Mouse (Mus musculus): ENCODE measurements around the gene Lmntd1.

The Lmntd1 gene

GRCm38 (mm10) chr6:145488251-145488650, 125.9 kb downstream of the Lmntd1 start:
- DNase-seq (ENCODE audit: extremely low spot score, low spot score) = no peak

DNA sequence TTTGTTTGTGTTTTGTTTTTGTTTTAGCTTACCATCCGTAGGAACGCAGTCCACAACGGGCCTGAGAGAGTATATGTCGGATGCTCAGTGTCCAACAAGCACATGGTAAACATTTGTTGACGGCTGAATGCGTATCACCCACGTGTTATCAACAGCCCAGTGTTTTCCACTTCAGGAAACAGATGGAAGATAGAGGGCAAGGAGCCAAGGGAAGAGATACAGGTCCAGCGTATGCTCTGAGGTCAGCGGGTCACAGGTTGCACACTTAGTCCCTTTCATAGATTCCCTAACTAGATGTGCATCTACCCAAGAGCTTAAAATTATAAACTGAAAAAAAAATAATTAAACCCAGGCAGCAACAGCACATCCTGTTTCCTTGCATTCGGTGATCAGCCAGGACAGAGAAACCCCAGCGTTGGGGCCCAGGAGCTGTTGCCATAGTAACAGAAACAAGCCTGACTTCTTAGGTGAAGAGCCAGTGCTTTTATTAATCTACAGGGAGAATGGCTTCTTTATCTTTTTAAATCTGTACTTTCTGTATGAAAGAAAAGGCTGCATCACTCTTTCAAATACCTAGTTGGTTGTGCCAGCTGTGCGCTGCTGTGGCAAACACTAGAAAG, 128.0 kb downstream of the Lmntd1 start:
- DNase-seq (ENCODE audit: extremely low spot score, low spot score) = no peak

DNA sequence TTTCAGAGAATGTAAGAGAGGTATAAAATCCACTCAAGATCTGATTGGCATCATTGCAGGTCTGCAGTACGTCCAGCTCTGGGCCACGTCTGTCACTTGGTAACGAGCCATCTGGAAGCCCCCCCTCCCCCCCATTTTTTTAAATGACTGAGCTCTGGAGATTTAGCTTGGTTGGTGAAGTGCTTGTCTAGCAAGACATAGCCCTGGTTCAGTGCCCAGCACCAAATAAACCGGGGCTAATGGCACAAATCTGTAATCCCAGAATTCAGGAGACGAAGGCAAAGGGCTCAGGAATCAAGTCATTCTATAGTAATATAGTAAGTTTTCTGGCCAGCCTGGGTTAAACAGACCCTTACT, 130.8 kb downstream of the Lmntd1 start:
- no peak for DNase-seq (ENCODE audit: extremely low spot score, low spot score)

- no peak for DNase-seq (ENCODE audit: extremely low spot score, low spot score)
Observed at GRCm38 (mm10) chr6:145482656-145483317, 131.3 kb downstream of the Lmntd1 start.

DNA sequence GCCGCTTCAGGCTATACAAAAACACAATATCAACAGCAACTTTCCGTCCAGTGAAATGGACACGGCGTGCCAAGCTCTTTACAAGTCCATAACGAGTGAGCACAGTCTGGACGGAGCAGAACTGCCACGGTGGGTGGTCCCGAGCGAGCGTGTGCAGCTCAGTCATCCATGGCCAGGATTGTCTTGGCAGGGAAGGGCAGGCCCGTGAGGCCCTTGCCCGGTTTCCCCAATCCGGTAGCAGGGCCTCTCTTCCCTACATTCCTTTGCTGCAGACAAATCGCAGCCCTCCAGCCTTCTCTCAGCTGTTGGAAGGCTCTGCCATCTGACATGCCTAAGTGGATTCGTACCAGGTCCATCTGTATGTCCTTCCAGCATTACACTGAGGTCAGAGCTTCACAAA, 132.2 kb downstream of the Lmntd1 start:
- DNase-seq (ENCODE audit: extremely low spot score, low spot score) = peak; percentile 36

DNA sequence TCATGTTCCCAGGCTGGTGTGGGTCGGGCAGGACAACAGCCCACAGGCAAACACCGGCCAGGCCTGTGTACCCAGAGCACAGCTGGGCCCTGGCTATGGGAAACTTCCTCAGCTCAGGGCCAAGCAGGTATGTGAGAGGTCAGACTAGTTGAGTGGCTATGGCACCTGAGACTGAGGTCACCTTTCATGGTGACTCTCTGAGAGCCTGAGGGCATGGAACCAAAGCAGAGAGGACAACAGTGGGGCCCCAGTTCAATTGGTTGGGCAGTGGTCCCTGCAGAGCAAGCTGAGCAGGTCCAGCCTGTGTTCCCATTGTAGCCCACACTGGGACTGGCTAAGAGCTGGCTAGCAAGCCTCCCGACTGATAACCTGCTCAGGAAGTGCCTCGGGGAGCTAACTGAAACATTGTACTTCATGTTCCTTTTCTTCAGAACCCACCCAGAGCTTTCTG, 135.3 kb downstream of the Lmntd1 start:
- DNase-seq (ENCODE audit: extremely low spot score, low spot score) = no peak

GRCm38 (mm10) chr6:145477367-145477905, 136.7 kb downstream of the Lmntd1 start:
- DNase-seq (ENCODE audit: extremely low spot score, low spot score) = no peak

- DNase-seq (ENCODE audit: extremely low spot score, low spot score) = no peak
Observed at GRCm38 (mm10) chr6:145471638-145472247, 142.4 kb downstream of the Lmntd1 start.

DNA sequence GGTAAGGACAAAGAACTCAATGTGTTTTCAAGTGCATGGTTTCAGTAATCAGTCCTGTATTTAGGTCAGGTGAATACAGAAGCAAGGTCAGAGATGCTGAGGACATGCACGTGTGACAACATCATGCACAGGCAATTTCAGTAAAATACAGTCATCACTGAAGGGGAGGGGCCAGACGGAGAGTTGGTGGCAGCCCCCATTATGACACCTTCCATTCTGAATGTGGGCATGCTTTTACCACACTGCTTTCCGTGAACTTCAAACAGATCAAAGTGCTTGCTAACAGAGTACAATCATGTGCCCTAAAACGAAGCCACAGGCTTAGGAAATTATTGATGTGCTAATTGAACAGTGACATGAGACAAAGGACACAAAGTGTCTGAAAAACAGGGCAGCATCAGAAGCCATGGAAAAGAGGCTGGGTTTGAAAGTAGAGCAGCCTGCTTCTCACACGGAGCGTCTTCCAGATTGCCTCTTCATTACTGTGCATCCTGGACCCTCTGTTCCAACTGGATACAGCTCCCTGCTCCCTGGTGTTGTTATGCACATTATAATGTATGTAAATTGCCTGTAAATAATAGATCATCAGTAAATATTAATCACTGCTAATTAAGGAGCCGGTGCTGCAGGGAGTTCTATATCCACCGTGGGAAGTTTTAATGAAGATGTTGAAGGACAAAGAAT, 144.7 kb downstream of the Lmntd1 start:
- no peak for DNase-seq (ENCODE audit: extremely low spot score, low spot score)

DNA sequence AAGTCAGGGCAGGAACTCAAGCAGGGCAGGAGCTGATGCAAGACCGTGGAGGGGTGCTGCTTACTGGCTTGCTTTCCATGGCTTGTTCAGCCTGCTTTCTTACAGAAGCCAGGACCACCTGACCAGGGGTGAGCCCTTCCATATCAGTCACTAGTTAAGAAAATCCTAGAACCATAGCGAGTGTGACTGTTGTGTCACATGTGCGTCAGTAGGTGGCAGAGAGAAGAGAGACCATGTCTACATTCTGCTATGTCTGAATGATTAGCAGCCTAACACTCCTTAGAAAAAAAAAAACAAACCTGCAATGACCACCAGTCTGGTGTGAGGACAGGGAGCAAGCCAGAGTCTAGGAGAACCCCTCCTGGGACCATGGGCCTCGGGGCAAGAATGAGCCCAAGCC, 150.1 kb downstream of the Lmntd1 start:
- no peak for DNase-seq (ENCODE audit: extremely low spot score, low spot score)

DNA sequence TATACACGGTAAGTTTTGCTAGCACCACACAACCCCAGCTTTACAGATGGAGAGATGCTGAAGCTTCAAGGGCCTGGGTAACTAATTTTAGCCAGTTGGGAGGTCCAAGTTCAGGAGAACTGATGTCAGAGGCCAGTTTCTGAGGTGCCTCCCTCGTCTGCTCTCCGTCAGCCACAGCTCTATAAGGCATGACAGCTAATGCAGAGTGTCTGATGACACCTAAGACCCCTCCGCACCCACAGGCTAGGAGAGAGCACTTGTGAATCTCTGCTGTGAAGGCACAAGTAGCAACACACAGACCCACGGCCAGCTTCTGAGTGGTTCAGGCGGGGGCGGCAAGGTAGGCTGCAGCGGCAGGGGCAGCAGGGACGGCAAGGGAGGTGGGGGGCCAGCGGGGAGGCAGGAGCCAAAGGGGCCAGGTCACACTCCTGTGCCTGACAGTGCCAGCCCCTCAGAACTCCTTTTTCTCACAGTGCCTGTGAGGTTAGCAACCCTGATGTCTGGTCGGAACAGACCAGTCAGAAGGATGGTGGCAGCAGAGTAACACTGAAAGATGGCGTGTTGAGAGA, 151.4 kb downstream of the Lmntd1 start:
- DNase-seq (ENCODE audit: extremely low spot score, low spot score) = no peak

DNA sequence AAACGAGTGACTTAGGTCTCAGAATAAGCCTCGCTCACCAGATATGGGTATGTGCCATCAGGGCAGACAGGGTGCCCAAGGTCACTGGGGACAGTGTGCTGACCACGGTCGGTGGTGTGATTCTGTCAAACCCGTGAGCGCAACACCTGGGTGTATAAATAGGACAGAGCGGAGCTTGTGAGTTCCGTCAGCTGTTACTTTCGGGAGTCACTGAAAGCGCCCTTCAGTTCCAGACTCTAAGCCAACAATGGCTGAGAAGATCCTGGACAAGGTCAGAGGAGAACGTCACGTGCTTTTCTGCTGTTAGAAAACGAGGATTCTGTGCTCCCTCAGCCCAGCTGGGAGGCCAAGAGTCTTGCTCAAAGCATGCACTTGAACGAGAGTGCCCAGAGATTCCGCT, 157.1 kb downstream of the Lmntd1 start:
- no peak for DNase-seq (ENCODE audit: extremely low spot score, low spot score)

GRCm38 (mm10) chr6:145450628-145451403, 163.3 kb downstream of the Lmntd1 start:
- DNase-seq (ENCODE audit: extremely low spot score, low spot score) = no peak

GRCm38 (mm10) chr6:145448361-145448760, 165.8 kb downstream of the Lmntd1 start:
- DNase-seq (ENCODE audit: extremely low spot score, low spot score) = no peak

DNA sequence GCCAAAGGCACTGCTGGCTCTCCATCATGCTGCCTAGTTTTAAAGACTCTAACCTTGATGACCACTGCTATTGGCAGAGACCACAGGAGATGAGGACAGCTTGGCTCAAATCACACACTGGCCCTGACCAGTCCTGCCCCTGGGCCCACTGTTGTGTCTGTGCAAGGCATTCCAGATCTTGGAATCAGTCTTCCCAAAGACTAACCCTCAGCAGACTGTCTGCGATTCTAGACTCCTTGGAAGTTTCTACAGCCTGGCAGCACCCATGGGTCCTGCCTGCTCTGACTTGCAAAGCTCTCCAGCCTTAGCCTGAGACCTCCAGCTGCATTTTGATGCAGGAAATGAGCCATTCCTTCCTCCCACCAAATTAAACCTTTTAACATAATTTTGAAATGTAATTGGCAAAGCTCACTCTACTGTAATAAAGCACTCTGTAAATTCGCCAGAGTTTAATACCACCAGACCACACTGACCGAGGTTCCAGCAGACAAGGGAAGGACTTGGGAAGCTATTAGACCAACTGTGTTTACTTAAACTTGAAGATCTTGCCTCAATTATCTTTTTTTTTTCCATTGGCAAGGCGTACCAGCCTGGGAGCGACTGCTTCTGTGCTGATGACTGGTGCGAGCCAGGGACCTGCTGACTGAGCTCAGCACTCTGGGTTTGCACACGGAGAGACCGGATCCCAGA, 168.2 kb downstream of the Lmntd1 start:
- DNase-seq (ENCODE audit: extremely low spot score, low spot score) = no peak

GRCm38 (mm10) chr6:145445380-145445779, 168.7 kb downstream of the Lmntd1 start:
- no peak for DNase-seq (ENCODE audit: extremely low spot score, low spot score)

- peak; percentile 23 for DNase-seq (ENCODE audit: extremely low spot score, low spot score)
Observed at GRCm38 (mm10) chr6:145442786-145443185, 171.3 kb downstream of the Lmntd1 start.

DNA sequence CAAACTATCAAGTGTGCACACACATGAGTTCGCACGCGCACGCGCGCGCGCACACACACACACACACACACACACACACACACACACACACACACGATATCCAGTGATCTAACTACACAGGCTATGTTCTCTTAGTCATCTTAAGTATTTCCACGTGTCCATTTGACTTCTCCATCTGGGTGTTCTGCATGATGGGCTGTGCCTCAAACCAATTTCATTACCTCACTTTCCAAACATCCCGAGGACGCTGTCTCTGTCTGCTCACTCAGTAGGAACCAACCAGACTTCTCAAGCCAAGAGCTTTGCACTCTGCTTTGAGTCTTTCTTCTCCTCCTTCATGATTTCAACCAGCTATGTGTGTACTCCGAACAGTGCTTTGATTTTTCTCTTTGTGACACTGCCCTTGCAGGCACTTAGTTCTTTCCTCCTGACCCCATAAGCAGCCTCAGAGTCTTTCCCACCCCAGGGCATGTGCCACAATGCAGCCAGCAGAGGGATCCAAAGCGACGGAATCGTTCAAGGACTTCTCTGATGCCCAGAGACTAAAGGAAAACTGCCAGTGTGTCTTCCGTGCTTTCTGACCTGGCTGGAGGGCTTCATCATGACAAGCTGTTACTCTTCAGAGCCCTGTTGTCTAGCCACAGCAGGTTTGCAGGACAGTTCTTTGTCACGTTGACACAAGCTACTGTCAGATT, 172.6 kb downstream of the Lmntd1 start:
- DNase-seq (ENCODE audit: extremely low spot score, low spot score) = peak; percentile 67

DNA sequence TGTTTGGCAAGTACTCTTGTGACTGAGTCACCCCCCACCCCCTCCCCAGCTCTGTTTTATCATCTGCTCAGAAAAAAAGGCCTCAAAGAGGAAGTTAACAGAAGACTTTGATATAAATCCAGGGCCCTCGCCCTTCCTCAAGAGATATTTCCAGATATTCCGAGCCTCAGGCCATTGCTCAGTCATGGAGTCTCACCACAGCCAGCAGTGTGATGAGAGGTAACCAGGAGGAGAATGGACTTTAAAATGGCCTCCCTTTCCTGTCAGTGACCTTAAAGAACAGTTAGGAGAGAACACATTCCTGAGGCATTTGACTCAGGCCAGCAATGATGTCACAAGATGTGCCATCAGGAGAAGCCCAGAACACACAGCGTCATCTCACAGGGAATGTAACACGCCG, 175.3 kb downstream of the Lmntd1 start:
- no peak for DNase-seq (ENCODE audit: extremely low spot score, low spot score)

DNA sequence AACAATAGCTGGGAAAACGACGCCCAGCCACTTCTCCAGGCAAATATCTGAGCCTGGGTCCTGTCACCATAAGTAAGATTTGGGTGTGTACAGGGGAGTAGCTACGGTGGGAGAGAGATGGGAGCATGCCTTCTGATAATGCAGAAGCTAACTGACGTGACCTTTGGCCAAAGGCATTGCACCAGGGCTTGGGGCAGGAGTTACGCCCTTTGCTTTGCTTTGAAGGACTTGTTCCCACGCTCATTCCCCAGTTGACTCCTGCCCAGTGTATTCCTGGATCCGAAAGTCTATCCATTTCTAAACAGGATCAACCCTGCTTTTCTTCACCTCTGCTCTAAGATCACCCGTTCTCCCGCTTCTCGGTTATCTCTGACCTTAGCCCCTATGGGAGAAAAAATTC, 178.4 kb downstream of the Lmntd1 start:
- no peak for DNase-seq (ENCODE audit: extremely low spot score, low spot score)
